Mouse (Mus musculus) hematopoietic stem cell, adult 5-6 weeks (primary cell): ENCODE measurements around the gene Lins1. TPM values are rescaled to one million over a fixed set of nuclear protein-coding genes. Genes with fewer than 3 reads are reported as not detected.

Experiments
- total RNA-seq: library from RNA; stranded (forward); fragments of 172-1452, 232-1000 nt; gene quantifications from 2 replicates; pipeline ENCODE4 v1.2.3, GENCODE M21; 2017

Gene Lins1
- total RNA-seq, 1 experiment from 2014 or later: 16.1 TPM

Other genes with a start within 250 kb of the Lins1 start
- gene Asb7, start 293 bp upstream of the Lins1 start, total RNA-seq: 12.3 and 17.8 TPM in 2 replicates
- not detected in 2 replicates for gene Cers3, start 53.6 kb downstream of the Lins1 start, total RNA-seq
- 0.84 and 5.2 TPM in 2 replicates for gene Adamts17, start 149.8 kb downstream of the Lins1 start, total RNA-seq